Mouse (Mus musculus): ENCODE results near the gene Fto.

DNA sequence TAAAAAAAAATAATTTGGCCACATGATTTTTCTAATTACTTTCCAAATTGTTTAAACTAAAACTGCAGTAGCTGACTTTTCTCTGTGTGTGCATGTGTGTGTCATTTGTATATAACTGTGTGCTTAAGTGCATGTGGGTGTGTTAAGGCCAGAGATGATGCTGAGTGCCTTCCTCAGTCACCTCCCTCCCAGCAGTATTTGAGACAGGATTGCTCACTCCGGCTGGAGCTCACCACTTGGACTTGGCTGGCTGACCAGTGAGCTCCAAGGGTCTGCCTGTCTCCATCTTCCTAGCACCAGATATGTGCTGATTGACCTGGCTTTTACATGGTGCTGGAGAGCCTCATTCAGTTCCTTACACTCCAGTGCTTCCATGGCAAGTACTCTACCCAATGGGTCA, 144.7 kb downstream of the Fto start:
- TF ChIP-seq ZC3H11A (IDR thresholded peaks at IDR 0.05; ENCODE audit: borderline replicate concordance, low read depth, low read length) = no peak
- TF ChIP-seq HCFC1 (IDR thresholded peaks at IDR 0.05; ENCODE audit: borderline replicate concordance, insufficient read depth, low read length) = no peak
- TF ChIP-seq ZNF384 (IDR thresholded peaks at IDR 0.05; ENCODE audit: low read depth, low read length) = no peak
- no peak for TF ChIP-seq CHD2 (IDR thresholded peaks at IDR 0.05; ENCODE audit: low read depth, low read length)
